Mouse (Mus musculus) kidney, postnatal 25 days (tissue): ENCODE measurements around the gene Tbc1d13.

ENCODE experiments used
- DNase-seq, 2 experiments: peaks; one replicate each; pipeline ENCODE4 v3.0.0; 2021; ENCODE audit warnings: mixed read lengths in 2 of 2

Gene Tbc1d13

GRCm38 (mm10) chr2:30133613-30134377, at the start of gene Tbc1d13:
Gene Tbc1d13, plus strand, starts transcription at chr2:30133746.
- DNase-seq = peak; percentile 98 to 99

GRCm38 (mm10) chr2:30084113-30084512, 49.4 kb upstream of the Tbc1d13 start:
- no peak for DNase-seq

- DNase-seq = no peak
Measured at GRCm38 (mm10) chr2:30084632-30085031, 48.9 kb upstream of the Tbc1d13 start.

GRCm38 (mm10) chr2:30087310-30087709, 46.2 kb upstream of the Tbc1d13 start:
- DNase-seq = no peak

GRCm38 (mm10) chr2:30091521-30091920, 42.0 kb upstream of the Tbc1d13 start:
- no peak for DNase-seq

- no peak for DNase-seq
Measured at GRCm38 (mm10) chr2:30092280-30092918, 41.1 kb upstream of the Tbc1d13 start.

GRCm38 (mm10) chr2:30093471-30094207, 39.9 kb upstream of the Tbc1d13 start, which contains the start of gene Zdhhc12:
Gene Zdhhc12, minus strand, starts transcription at chr2:30093648.
- peak; percentile 96 to 99 for DNase-seq

GRCm38 (mm10) chr2:30094208-30094588, 39.3 kb upstream of the Tbc1d13 start:
- DNase-seq = no peak

GRCm38 (mm10) chr2:30095882-30096527, 37.5 kb upstream of the Tbc1d13 start:
- DNase-seq = peak; percentile 76 to 79

GRCm38 (mm10) chr2:30100214-30100613, 33.3 kb upstream of the Tbc1d13 start:
- DNase-seq = peak in 1 of 2 experiments; percentile 15

- peak in 1 of 2 experiments; percentile 77 for DNase-seq
Measured at GRCm38 (mm10) chr2:30106364-30106763, 27.2 kb upstream of the Tbc1d13 start.

GRCm38 (mm10) chr2:30107646-30108045, 25.9 kb upstream of the Tbc1d13 start:
- DNase-seq = no peak

- no peak for DNase-seq
Measured at GRCm38 (mm10) chr2:30108260-30108659, 25.3 kb upstream of the Tbc1d13 start.

GRCm38 (mm10) chr2:30111500-30111899, 22.0 kb upstream of the Tbc1d13 start:
- DNase-seq = no peak

- DNase-seq = no peak
Measured at GRCm38 (mm10) chr2:30112564-30112963, 21.0 kb upstream of the Tbc1d13 start.

GRCm38 (mm10) chr2:30119641-30120051, 13.9 kb upstream of the Tbc1d13 start:
- DNase-seq = no peak

GRCm38 (mm10) chr2:30120269-30120668, 13.3 kb upstream of the Tbc1d13 start:
- peak; percentile 52 to 76 for DNase-seq

GRCm38 (mm10) chr2:30122766-30123165, 10.8 kb upstream of the Tbc1d13 start:
- DNase-seq = no peak

- DNase-seq = no peak
Measured at GRCm38 (mm10) chr2:30123729-30124471, 9.6 kb upstream of the Tbc1d13 start.

- DNase-seq = peak; percentile 99
Measured at GRCm38 (mm10) chr2:30124472-30125274, 8.9 kb upstream of the Tbc1d13 start, which contains the start of gene Zer1. Gene Zer1, minus strand, starts transcription at chr2:30124585.

GRCm38 (mm10) chr2:30128789-30129188, 4.8 kb upstream of the Tbc1d13 start:
- DNase-seq = peak in 1 of 2 experiments; percentile 62
